In genomic region chr8:120487377-120487728, GRCm38 (mm10) we compare ENCODE assay signal across 8 mouse cellular contexts.
DNase-seq lines count a peak whose midpoint lies in the region; ATAC-seq and TF ChIP-seq lines count a peak whose summit lies in the region.

No protein-coding gene starts in this region.

- H3K27me3 ChIP-seq in cerebellum, adult 2 months (ENCODE audit: control insufficient read depth, insufficient read depth, low read length) = no peaks in the 10 kb centered on the region
- no peaks in the 10 kb centered on the region for H3K27me3 ChIP-seq in CH12.LX (replicated peaks)
- peaks cover 14% of the 10 kb centered on the region for H3K27me3 ChIP-seq in forebrain, embryonic 12.5 days
- no peaks in the 10 kb centered on the region; the same call in 1 of the 2 replicates for H3K27me3 ChIP-seq in kidney, embryonic 14.5 days (ENCODE audit: control insufficient read depth, insufficient read depth, low read length)
- peaks cover 59% of the 10 kb centered on the region for H3K27me3 ChIP-seq in midbrain, embryonic 10.5 days (ENCODE audit: low read depth, poor library complexity, severe bottlenecking)

- peaks cover 37% of the 10 kb centered on the region for H3K79me2 ChIP-seq in CH12.LX (replicated peaks; ENCODE audit: control insufficient read depth, extremely low read depth, insufficient read depth, poor library complexity, severe bottlenecking)

- no peak for TF ChIP-seq POLR2A in cerebellum, adult 2 months (IDR thresholded peaks at IDR 0.05; ENCODE audit: borderline replicate concordance, insufficient read depth, low read length)
- TF ChIP-seq POLR2A in CH12.LX (IDR thresholded peaks at IDR 0.05; ENCODE audit: low read depth, low read length) = no peak

- dilution Hi-C loops in CH12.LX (cut with MboI; ENCODE audit: extremely low pct_ligation_motif_present, extremely low pct_unique_long_range_greater_than_20kb, low sequenced_read_pairs) = no loop called here

- in situ Hi-C loops in CH12.LX (cut with MboI; ENCODE audit: low pct_ligation_motif_present, low pct_unique_long_range_greater_than_20kb, low sequenced_read_pairs) = no loop called here

- H3K4me2 ChIP-seq in CH12.LX (ENCODE audit: insufficient read depth, low read depth, poor library complexity, severe bottlenecking) = peak overlapping the region; percentile 55
- H3K4me2 ChIP-seq in forebrain, embryonic 12.5 days = peak overlapping the region; percentile 96
- peak overlapping the region; percentile 95 for H3K4me2 ChIP-seq in kidney, embryonic 14.5 days (replicated peaks; ENCODE audit: low read depth, low read length)

- no peak for TF ChIP-seq RAD21 in CH12.LX (IDR thresholded peaks at IDR 0.05; ENCODE audit: low read depth, low read length)

- peak overlapping the region; percentile 72 for H3K4me3 ChIP-seq in cerebellum, adult 2 months (replicated peaks; ENCODE audit: insufficient read depth, low read depth, low read length)
- H3K4me3 ChIP-seq in CH12.LX (replicated peaks in 1 of 3; ENCODE audit: low read depth in 2 of 3, low read length in 2 of 3, poor library complexity in 1 of 3) = peak overlapping the region; percentile 72 to 94 (median 87)
- peak overlapping the region; percentile 82 for H3K4me3 ChIP-seq in forebrain, embryonic 12.5 days (replicated peaks)
- peak overlapping the region; percentile 85 for H3K4me3 ChIP-seq in kidney, embryonic 14.5 days (ENCODE audit: low read length)
- H3K4me3 ChIP-seq in midbrain, embryonic 10.5 days = peak overlapping the region; percentile 74

- peaks cover 17% of the 10 kb centered on the region for H3K4me1 ChIP-seq in cerebellum, adult 2 months (ENCODE audit: control insufficient read depth, insufficient read depth, low read length)
- peaks cover 37 to 58% of the 10 kb centered on the region in 2 experiments for H3K4me1 ChIP-seq in CH12.LX (ENCODE audit: control insufficient read depth in 1 of 2, insufficient read depth in 2 of 2)
- H3K4me1 ChIP-seq in forebrain, embryonic 12.5 days = peaks cover 70% of the 10 kb centered on the region
- H3K4me1 ChIP-seq in kidney, embryonic 14.5 days (ENCODE audit: control insufficient read depth, insufficient read depth, low read length) = peaks cover 59% of the 10 kb centered on the region
- H3K4me1 ChIP-seq in midbrain, embryonic 10.5 days = peaks cover 80% of the 10 kb centered on the region

- WGBS in cerebellum, adult 2 months = under 1% methylated on average over 33 of the region's 34 CpGs
- WGBS in forebrain, embryonic 12.5 days = under 1% methylated on average over 34 of the region's 34 CpGs
- WGBS in kidney, embryonic 14.5 days = 1% methylated on average over 28 of the region's 34 CpGs
- WGBS in midbrain, embryonic 10.5 days = under 1% methylated on average over 34 of the region's 34 CpGs

- no peak for TF ChIP-seq CTCF in cerebellum, adult 2 months (IDR thresholded peaks at IDR 0.05; ENCODE audit: borderline replicate concordance, insufficient read depth, low read depth, low read length)
- TF ChIP-seq CTCF in CH12.LX (conservative IDR thresholded peaks at IDR 0.05 in 1 of 2, IDR thresholded peaks at IDR 0.05 in 1 of 2; ENCODE audit: low read depth in 2 of 2, low read length in 2 of 2) = no peak

- peak overlapping the region; percentile 85 for H3K27ac ChIP-seq in cerebellum, adult 2 months (ENCODE audit: insufficient read depth, low read length)
- H3K27ac ChIP-seq in CH12.LX (ENCODE audit: insufficient read depth, low read depth) = peak overlapping the region; percentile 95
- H3K27ac ChIP-seq in forebrain, embryonic 12.5 days = peak overlapping the region; percentile 100
- peak overlapping the region; percentile 98 for H3K27ac ChIP-seq in kidney, embryonic 14.5 days (ENCODE audit: low read depth, low read length)
- peak overlapping the region; percentile 99 for H3K27ac ChIP-seq in midbrain, embryonic 10.5 days (replicated peaks)

- peaks cover 6% of the 10 kb centered on the region for H3K9me3 ChIP-seq in CH12.LX (replicated peaks; ENCODE audit: low read length)
- no peaks in the 10 kb centered on the region for H3K9me3 ChIP-seq in forebrain, embryonic 12.5 days
- H3K9me3 ChIP-seq in kidney, embryonic 14.5 days (ENCODE audit: control insufficient read depth, low read length) = no peaks in the 10 kb centered on the region
- no peaks in the 10 kb centered on the region for H3K9me3 ChIP-seq in midbrain, embryonic 10.5 days (replicated peaks)

- TF ChIP-seq EP300 in CH12.LX (IDR thresholded peaks at IDR 0.05; ENCODE audit: low read length) = no peak

- DNase-seq in cerebellum, adult 2 months = no peak
- DNase-seq in cerebellum, adult 8-10 months = no peak
- no peak for DNase-seq in CH12.LX (ENCODE audit: extremely low read depth)
- DNase-seq in midbrain, embryonic 10.5 days (ENCODE audit: low spot score) = no peak
- DNase-seq in cerebellum, postnatal 25 days = no peak
- DNase-seq in c-Kit-positive CD71-positive TER-119-positive erythroid progenitor cells, embryonic 14.5 days (ENCODE audit: low spot score) = no peak

- no peak; the same call in 1 of the 2 replicates for ATAC-seq in forebrain, embryonic 12.5 days (ENCODE audit: low FRiP score)
- peak; percentile 21; the same call in 1 of the 2 replicates for ATAC-seq in kidney, embryonic 14.5 days (ENCODE audit: low FRiP score, low TSS enrichment)

- peak overlapping the region; percentile 97 for H3K9ac ChIP-seq in CH12.LX (ENCODE audit: insufficient read depth, low read depth)
- peak overlapping the region; percentile 97 for H3K9ac ChIP-seq in forebrain, embryonic 12.5 days
- H3K9ac ChIP-seq in kidney, embryonic 14.5 days (ENCODE audit: low read depth, low read length) = peak overlapping the region; percentile 88

- peaks cover 0 to 2% of the 10 kb centered on the region in 2 experiments for H3K36me3 ChIP-seq in CH12.LX (replicated peaks in 1 of 2; ENCODE audit: control insufficient read depth in 1 of 2, insufficient read depth in 1 of 2, low read length in 1 of 2)
- no peaks in the 10 kb centered on the region for H3K36me3 ChIP-seq in forebrain, embryonic 12.5 days (replicated peaks)
- no peaks in the 10 kb centered on the region for H3K36me3 ChIP-seq in kidney, embryonic 14.5 days (ENCODE audit: control insufficient read depth, insufficient read depth, low read length)
- no peaks in the 10 kb centered on the region for H3K36me3 ChIP-seq in midbrain, embryonic 10.5 days

TF ChIP-seq in CH12.LX, 34 proteins besides CTCF, POLR2A, EP300 and RAD21:
- TF ChIP-seq MXI1 (IDR thresholded peaks at IDR 0.05; ENCODE audit: low read depth, low read length) (no peak), ZMIZ1 (IDR thresholded peaks at IDR 0.05; ENCODE audit: low read depth, low read length) (peak; percentile 7; the same call in 1 of the 2 replicates), MAFK (IDR thresholded peaks at IDR 0.05; ENCODE audit: insufficient replicate concordance, low read length) (no peak), RCOR1 (conservative IDR thresholded peaks at IDR 0.05; ENCODE audit: low read depth, low read length) (no peak), ETS1 (conservative IDR thresholded peaks at IDR 0.05; ENCODE audit: low read depth, low read length) (no peak), SIN3A (IDR thresholded peaks at IDR 0.05; ENCODE audit: low read length) (no peak), KAT2A (IDR thresholded peaks at IDR 0.05; ENCODE audit: insufficient replicate concordance, low read length) (no peak), JUN (IDR thresholded peaks at IDR 0.05; ENCODE audit: insufficient read depth, low read depth, low read length) (no peak), MAZ (IDR thresholded peaks at IDR 0.05; ENCODE audit: low read depth, low read length) (no peak), SMC3 (IDR thresholded peaks at IDR 0.05; ENCODE audit: low read depth, low read length) (no peak), TBP (conservative IDR thresholded peaks at IDR 0.05; ENCODE audit: low read depth, low read length) (0 out of 2 replicates have a peak, but pooled peaks have one; percentile 20), ZKSCAN1 (IDR thresholded peaks at IDR 0.05; ENCODE audit: borderline replicate concordance, low read depth, low read length) (no peak), UBTF (IDR thresholded peaks at IDR 0.05; ENCODE audit: low read depth, low read length) (peak; percentile 70; the same call in 1 of the 2 replicates)
TF ChIP-seq in CH12.LX: peak in this region for 3.
